Mouse (Mus musculus) fat pad, adult 2 months (tissue): Measurements from ENCODE around the gene Agap1.

Source experiments
- DNase-seq: peaks from one replicate; pipeline ENCODE4 v3.0.0-alpha.2; 2011; ENCODE audit warnings: low read depth, low spot score; ENCODE audit errors: extremely low read depth

Gene Agap1

DNA sequence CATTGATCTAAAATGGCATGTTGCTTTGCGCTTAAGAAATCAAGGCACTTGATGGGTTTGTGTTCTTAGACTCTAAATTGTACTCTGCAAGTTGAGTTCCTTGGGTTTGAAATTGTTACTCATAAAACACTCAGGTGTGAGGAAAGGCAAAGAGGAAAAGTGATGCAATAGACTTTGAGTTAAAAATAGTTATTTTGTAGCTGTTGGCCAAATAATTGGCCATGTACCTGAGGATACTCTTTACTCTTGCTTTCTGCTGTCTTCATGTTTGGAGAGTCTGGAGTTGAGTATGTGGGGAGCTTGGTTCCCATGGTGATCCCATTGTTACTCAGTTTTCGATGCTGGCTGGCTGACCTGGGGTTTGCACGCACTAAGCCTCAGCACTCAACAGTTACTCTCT, 291.6 kb downstream of the Agap1 start:
- no peak for DNase-seq

DNA sequence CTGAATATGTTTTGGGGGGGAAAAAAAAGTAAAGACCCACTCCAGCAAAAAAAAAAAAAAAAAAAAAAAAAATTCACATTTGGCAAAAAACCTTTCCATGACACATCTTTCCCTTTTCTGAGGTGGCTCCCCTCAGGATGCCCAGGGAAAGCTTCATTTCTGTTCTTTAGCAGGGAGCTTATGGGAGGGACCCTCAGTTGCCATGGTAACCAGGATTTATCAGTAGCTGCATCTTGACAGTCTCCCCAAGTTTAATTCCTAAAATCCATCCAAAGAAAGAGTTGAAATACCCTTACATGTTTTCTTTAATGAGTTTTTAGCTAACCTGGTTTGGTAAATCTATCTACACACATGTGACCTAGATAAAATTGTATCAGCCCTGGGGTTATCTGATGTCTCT, 295.1 kb downstream of the Agap1 start:
- no peak for DNase-seq

DNA sequence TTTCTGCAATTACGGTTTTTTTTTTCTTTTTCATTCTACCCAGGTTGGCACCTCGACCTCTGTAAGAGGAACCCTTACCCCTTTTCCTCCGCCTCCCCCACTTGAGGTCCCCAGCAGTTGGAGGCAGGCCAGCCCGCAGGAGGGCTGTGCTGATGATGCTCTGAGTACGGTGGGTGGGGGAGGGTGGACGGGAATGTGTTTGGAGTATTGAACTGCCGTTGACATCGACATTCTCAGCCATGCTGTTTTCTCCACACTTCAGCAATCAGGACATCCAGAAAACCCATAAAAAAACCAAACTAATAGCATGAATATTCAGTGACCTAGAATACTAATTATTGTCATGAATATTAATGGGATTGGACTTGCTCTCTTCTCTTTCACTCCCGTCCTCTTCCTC, 295.9 kb downstream of the Agap1 start:
- no peak for DNase-seq

DNA sequence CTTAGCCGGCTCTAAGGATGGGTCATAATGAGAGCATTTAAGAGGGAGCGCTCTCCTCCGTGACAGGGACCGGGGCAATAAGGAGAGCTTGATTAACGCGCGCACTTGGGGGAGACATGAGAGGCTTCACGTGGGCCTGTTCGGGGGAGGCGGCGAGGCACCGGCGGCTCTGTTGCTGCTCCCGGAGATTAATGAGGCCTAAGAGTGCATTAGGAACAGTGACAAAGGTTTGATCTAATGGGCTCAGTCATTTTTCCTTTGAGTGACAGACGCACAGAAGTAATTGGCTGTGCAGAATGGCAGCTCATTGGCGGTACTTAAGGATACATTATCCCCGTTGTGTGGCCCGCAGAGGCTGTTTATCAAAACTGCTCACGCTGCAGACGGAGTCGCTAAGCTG, 296.3 kb downstream of the Agap1 start:
- DNase-seq, result no peak

DNA sequence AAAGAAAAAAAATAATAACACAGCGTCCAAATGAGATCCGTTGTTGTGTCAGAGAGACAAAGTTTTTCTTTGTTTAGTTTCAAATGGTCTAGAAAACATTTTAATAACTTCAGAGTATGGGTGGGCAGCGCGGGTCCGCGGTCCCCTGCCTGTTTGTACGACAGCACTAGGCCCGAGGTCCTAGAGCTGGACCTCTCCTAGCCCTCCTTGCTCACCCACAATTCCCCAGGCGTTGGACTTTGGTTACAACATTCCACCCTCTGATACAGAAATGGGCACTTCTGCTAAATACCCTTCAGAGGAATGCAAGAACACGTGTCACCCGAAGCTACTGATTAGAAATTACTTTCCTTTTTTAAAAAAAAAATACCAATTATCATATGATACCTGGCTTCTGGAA, 296.7 kb downstream of the Agap1 start:
- DNase-seq, result no peak

DNA sequence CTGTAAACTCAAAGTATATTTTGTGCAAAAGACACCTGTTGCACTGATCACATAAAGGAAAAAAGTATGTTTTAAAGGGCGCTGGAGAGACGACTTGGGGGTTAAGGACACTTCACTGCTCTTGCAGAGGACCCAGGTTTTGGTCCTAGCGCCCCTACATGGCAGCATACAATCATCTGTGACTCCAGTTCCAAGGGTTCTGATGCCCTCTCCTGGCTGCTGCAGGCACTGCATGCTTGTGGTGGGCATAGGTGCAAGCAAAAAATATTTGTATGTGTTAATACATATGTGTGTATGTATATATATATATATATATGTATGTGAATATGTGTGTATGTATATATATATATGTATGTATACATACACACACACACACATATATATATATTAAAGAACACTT, 298.1 kb downstream of the Agap1 start:
- DNase-seq, result no peak

DNA sequence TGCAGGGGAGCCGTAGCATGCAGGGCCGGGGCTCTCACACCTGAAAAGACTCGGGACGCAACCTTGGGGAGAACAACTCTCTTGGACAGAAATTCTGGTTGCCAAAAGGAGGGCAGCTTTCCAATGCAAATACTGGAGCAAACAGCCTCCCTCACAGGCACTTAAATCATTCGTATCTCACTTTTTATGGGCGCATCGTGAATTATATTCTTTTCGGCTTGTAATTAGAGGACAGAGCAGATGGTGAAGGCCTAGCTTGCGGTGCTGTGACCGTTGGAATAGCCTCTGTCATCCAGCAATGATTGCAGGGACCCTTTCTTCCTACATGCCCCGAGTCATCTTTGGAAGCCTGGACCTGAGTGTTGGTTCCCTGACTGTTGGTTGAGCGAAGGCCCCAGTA, 300.8 kb downstream of the Agap1 start:
- DNase-seq, result no peak

DNA sequence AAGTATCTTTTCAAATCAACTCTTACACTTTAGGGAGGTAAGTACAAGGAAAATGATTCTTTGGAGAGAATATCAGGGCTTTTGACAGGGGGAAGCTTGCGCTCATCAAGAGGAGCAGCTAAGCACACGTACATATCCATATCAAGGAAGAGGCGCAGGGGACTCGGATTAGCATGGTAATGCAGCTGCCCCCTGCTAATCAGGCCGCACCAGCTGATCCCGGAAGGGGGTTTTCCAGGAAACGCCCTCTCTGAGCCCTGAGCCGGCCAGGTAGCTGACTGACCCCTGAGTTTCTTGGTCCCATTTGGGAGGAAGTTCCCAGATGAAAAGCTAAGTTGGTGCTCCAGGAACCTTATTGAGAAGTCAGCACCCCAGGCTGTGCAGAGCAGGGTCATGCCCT, 301.8 kb downstream of the Agap1 start:
- no peak for DNase-seq

DNA sequence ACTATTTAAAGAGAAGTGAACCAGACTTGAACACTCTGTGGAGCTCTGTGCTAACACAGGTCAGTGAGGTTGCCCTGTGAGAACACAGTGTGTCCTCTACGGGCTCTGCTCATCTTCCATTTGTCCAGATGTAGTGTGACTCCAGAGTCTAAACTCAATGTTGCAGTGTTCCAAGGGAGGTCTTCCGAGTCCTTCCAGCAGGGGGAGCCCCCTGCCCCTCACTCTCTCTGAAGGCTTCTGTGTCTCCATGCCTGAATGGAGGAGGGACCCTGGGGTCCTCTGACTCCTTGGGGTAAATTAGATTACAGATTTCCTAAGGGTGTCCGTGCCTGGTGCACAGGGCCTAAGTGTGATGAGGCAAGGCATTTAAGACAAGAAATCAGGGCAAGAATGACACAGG, 302.9 kb downstream of the Agap1 start:
- no peak for DNase-seq

DNA sequence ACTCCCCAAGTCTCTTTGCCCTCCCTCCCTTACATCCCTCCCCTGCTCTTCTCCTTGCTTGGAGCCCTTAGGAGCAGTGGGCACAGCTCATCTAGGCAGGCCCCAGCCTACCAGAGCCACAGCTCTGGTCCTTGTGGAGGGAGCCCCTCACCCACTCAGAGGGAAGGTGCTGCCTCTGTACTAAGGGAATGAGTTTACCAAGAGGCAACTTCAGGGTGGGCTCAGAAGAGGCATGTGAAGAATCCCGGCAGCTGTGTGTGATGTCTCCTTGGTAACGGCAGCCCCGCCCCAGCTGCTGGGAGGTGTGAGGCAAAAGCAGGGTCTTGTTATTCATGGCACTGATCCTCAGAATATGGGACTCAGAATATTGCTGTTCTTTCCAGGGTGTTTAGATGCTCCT, 309.3 kb downstream of the Agap1 start:
- no peak for DNase-seq

DNA sequence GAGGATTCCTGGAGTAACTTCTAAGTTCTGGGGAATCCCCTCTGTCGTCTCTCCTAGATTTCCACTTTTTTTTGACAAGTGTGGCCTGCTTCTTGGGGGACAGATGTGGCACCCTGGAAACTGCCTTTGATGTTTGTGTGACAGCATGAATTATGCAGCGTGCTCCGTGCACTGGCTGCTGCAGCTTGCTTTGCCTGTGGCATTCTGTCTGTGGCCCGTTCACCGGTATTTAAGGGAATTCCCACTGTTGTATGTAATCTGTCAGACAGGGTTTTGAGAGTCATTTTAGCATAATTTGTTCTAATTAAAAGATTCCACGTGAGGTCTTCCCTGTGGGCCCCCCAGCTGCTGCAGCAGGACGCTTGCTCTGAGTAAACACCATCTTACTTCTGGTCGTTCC, 312.3 kb downstream of the Agap1 start:
- DNase-seq, result no peak

DNA sequence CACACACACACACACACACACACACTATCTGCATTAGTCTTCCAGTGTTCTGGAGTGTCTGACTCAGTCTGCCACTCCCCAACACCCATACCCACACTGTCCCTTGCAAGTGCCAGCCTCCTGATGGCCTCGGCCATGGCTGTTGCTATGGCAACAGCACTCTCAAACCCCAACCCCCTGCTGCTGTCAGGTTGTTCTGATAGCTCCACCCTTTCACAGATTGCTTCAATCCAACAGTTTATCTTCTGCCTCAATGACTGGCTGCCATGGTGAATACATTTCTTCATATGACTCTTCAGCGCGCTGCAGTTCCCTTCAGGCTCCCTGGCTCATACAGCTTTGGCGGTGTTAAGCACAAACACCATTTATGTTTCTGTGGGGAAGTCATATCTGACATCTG, 315.0 kb downstream of the Agap1 start:
- no peak for DNase-seq

DNA sequence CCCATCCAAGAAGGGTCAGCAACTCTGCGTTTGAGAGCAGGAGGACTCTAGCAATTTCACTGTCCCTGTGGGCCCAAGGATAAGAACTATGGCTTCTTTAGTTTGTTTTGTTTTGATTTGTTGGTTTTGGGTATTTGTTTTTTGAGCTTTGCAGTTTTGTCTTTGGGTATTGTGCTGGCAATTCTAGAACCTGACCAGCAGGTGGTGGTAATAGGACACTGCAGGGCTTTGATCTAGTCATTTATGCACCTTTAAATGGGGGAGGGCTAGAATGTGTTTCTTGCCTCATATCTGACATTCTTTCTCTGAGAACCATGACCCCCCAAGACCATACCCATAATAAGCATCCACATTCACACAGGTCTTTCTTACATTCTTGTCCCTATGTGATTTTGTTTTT, 315.7 kb downstream of the Agap1 start:
- DNase-seq, result no peak

DNA sequence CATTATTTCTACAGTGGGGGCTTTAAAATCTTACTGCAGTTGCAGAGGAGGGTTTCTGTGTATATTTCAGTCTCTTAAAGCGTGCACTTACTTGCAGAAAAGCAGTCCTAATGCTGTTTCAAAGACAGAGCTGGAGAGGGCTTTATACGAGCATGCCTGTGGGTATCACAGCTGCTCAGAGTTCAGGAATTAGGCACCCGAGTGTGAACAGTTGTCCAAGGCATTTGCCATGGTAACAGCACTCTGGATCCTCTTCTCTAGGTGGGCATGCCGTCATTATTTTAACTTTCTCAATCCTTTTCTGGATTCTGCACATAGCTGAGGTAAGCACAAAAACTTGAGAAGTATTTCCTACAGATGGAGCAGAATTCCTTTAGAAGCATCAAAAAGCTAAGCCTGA, 321.1 kb downstream of the Agap1 start:
- DNase-seq, result no peak

DNA sequence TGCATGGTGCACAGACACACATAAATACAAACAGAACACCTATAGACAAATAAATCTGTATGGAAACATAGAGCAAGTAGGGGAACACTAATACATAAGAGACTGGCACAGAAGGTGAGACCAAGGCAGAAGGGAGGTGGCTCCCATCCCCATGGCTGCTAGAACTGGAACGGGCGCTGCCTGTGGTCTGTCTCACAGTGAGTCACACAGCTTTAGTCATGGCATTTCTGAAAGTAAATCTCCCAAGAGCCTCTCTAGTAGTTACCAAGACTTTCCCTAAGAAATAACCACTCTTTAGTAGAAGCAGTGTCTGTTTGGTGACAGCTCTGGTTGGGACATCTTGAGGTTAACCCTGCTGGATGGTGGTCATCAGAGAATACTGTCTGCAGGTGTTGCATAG, 326.1 kb downstream of the Agap1 start:
- DNase-seq, result no peak

DNA sequence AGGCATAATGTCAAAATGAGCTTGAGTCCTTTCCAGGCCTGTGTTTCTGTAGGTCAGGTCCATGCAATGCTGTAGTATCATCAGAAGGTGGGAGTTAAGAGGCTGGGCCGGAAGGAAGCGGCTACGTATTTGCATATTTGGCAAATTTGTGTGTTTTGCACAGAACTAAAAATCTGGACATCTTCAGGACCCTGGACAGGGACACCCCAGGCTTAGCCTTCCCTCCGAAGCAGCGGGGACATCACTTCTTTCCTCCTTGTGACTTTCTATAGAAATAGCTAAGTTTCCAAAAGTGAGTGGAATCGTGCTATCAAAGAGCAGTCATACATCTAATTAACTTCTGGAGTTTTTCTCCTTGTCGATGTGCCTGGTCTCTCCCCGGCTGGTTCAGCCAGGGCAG, 327.3 kb downstream of the Agap1 start:
- DNase-seq, result no peak

DNA sequence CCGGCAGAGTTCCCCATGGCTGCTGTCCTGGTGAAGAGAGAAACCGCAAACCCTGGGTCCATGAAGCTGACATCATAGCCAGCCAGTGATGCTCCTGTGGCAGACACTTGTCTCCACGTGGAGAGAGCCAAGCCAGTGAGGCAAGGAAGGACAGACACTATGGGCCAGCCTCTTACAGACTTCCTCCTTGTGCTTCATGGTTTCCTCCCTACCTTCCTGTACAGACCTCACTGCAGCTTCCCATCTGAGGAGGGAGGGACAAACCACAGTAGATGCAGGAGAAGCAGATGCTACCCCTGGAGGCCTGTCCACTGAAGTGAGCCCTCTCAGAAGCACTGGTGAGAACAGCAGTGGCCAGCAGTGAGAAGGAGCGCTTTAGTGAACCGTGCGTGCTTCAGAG, 332.2 kb downstream of the Agap1 start:
- no peak for DNase-seq

DNA sequence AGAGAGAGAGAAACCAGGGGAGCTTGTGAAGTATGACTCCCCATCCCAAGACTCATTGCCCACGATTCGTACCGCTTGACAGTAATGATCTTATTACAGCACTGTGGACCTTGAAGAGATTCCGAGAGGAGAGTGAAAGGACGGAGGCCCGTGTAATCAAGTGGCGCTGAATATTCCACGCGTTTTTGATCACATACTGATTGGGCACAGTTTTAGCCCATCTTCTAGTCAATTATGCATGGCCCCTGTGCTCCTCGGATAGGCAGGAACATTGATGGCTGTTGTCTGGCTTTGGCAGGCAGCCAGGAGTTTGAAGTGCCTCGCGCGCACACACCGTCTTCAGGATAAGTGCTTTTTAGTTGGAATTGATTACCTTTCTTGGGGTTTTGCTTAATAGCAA, 344.1 kb downstream of the Agap1 start:
- DNase-seq, result no peak

DNA sequence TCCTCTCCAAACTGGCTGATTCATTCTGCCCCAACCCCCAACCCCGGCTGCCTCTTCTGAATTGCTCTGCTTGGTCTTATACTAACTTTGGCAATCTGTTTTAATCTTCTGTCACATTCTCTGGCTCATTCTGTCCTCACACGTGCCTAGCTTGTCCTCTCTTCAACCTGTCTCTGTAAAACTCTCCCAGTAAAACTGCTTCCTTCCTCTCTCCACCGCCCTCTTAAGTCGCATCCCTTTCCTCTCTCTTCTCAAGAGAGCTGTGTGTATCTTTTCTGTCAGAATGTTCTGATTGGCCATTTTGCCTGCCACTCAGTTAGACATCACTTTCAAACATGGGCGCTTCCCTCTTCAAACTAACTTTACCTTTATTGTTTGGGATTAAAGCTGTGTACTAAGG, 346.9 kb downstream of the Agap1 start:
- DNase-seq, result no peak

DNA sequence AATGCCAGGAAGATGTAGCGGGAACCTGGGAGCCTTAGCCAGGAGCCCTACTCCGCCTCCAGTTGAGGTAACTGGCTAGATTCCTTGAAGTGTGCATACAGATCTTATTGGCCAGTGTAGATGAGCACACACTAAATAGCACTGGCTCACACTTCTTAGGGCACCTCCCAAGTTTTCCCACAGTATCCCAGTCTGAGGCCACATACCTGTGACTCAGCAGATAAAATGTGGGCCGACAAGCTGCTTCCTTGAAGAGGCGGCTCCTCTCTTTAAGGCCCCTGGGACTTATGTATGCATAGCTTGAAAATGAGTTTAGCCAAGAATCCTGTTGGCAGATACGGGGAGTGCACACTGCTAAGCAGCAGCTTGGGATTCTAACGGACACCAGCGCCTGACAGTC, 350.4 kb downstream of the Agap1 start:
- DNase-seq, result no peak

DNA sequence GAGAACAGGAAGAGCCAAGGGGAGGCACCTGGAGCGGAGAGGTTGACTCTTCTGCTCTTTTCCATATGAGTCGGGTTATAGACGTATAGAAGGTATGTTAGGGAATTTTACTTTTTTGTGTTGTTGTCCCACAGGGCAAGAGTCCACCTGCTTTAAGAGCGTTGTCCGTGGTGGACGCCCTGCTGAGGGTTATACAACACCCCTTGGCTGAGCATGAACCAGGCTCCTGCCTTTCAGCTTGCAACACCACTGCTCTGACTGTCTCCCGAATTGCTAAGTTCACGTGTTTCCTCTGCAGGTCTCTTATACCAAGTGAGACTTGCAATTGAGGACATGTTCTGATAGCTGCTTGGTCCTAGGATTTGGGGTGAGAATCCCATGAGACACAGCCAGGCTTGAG, 358.2 kb downstream of the Agap1 start:
- no peak for DNase-seq

DNA sequence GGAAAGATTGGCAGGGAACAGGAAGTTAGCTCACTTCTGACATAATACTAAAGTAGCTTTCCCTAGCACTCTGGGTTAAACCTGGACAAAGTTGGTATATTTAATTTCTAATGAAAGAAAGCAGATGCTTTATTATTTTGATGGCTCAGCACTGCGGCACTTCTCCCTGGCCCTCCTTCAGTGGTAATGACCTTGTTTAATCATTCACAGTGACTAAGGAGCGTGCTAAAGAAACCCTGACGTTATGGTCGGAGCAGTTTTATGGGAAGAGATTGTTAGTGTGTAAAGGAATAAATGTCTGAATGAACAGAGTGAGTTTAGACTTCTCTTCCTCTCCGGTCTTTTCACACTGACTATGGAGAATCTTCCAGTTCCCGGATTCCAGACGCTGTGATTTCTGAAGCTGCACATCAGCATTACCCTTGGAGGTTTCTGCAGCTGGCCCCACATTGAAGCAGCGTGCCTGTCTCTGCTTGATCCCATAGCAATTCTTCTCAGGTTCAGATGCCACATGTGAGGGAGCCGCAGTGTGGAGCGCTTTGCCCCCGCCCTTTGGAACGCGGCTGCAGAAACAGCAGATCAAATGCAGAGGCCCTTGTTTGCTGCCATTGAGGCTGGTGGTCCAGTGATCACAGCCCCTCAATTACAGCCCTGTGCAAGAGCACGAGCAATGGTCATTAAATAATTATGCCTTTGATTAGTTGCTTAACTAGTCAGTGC, 362.0 kb downstream of the Agap1 start:
- no peak for DNase-seq

DNA sequence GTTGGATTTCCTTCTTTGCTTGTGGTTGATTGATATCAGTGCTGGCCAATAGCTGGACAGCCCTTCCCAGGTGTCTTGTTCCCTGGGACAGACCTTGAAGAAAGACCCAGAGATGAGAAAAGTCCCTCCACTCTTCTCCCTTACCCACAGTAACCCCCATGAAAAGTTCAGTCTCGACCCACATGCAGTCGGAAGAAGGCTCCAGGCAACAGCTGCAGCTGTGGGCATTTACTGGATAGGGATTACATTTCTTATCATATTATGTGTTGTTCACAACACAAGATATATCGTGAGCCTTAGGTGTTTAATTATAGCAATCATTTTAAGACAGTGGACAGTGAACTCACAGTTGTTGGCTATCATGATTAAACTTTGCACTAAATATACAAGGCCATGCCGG, 367.2 kb downstream of the Agap1 start:
- DNase-seq, result no peak

DNA sequence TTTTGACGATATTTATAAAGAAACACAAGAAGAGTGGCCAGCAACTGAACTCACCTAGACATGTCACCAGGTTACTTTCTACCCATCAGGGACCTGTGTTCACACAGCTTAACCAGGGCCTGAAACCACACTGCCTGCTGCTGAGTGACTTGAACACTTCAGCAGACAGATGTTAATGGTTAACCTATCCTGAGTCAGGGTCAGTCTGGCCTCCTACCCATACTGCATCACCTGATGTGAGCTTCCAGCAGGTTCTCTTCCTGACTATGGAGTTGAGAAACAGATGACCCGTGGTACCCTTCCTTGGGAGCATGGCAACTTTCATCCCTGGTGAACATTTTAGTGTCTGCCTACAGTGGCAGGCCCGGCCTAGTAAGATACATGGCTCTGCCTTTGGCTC, 367.8 kb downstream of the Agap1 start:
- DNase-seq, result no peak
